Mouse (Mus musculus): ENCODE results near the gene Ctdspl. TPM values are rescaled to one million over a fixed set of nuclear protein-coding genes. Genes with fewer than 3 reads are reported as not detected.

The Ctdspl gene
- polyA plus RNA-seq, 1 experiment from 2014 or later: 2.4 TPM

DNA sequence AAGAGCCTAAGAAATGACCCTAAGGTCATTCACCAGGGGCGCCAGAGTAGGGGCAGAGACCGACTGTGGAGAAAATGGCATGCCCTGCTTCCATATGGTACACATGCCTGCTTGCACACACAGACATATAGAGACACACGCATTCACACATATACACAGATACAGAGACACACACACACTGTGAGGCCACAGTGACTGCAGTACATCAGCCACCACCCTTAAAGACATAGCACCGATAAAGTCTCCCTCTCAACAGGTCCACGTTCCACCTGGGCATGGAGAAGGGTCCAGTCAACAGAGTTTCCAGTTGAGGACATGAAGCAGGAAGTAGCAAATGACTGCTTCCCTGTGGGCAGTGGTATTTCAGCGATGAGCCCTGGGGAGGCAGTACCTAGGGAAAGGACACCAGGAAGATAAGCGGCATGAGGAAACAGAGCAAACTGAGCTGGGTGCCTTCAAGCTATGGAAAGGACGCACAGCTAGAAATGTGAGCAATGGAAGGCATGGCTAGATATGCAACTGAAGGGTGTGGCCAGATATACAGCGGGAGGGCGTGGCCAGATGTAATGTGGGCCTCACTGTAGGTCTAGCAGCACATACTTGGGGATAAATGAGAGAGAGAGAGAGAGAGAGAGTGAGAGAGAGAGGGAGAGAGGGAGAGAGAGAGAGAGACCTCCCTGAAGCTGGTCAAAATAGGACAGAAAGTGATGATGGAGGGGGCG is 122.1 kb downstream of the Ctdspl start:
- H3K4me2 ChIP-seq (ENCODE audit: low read depth, low read length): no peak overlapping the region
- no peak for TF ChIP-seq CTCF (IDR thresholded peaks at IDR 0.05; ENCODE audit: low read depth)
- TF ChIP-seq EP300 (IDR thresholded peaks at IDR 0.05; ENCODE audit: low read depth): no peak
- H3K9me3 ChIP-seq (ENCODE audit: low read length): no peaks in the 10 kb centered on the region
- ATAC-seq (no peak), DNase-seq (no peak)
- H3K36me3 ChIP-seq (replicated peaks; ENCODE audit: insufficient read depth, low read length): no peaks in the 10 kb centered on the region
- H3K27me3 ChIP-seq (ENCODE audit: insufficient read depth, low read length): 0 out of 2 replicates have a peak, but pooled peaks cover 4% of the 10 kb centered on the region
- 62% methylated on average over 11 of the region's 11 CpGs for WGBS (ENCODE audit: insufficient replicate concordance)
- peaks cover 20% of the 10 kb centered on the region for H3K4me1 ChIP-seq (ENCODE audit: insufficient read depth)
- no peak overlapping the region for H3K9ac ChIP-seq (replicated peaks)
- H3K4me3 ChIP-seq (ENCODE audit: low read depth, low read length): no peak overlapping the region
- no peak overlapping the region for H3K27ac ChIP-seq (ENCODE audit: low read depth)

GRCm38 (mm10) chr9:119051158-119051557 is 124.9 kb downstream of the Ctdspl start:
- DNase-seq (no peak), ATAC-seq (no peak)
- Histone ChIP-seq H3K27ac (ENCODE audit: low read depth) (no peak overlapping the region), H3K4me3 (ENCODE audit: low read depth, low read length) (no peak overlapping the region), H3K4me1 (ENCODE audit: insufficient read depth) (peaks cover 22% of the 10 kb centered on the region), H3K27me3 (ENCODE audit: insufficient read depth, low read length) (0 out of 2 replicates have a peak, but pooled peaks cover 4% of the 10 kb centered on the region), H3K36me3 (replicated peaks; ENCODE audit: insufficient read depth, low read length) (no peaks in the 10 kb centered on the region), H3K9ac (replicated peaks) (no peak overlapping the region), H3K4me2 (ENCODE audit: low read depth, low read length) (no peak overlapping the region), H3K9me3 (ENCODE audit: low read length) (no peaks in the 10 kb centered on the region)
- TF ChIP-seq EP300 (IDR thresholded peaks at IDR 0.05; ENCODE audit: low read depth) (no peak), CTCF (IDR thresholded peaks at IDR 0.05; ENCODE audit: low read depth) (no peak)
- WGBS (ENCODE audit: insufficient replicate concordance): 53% methylated on average over 2 of the region's 2 CpGs

DNA sequence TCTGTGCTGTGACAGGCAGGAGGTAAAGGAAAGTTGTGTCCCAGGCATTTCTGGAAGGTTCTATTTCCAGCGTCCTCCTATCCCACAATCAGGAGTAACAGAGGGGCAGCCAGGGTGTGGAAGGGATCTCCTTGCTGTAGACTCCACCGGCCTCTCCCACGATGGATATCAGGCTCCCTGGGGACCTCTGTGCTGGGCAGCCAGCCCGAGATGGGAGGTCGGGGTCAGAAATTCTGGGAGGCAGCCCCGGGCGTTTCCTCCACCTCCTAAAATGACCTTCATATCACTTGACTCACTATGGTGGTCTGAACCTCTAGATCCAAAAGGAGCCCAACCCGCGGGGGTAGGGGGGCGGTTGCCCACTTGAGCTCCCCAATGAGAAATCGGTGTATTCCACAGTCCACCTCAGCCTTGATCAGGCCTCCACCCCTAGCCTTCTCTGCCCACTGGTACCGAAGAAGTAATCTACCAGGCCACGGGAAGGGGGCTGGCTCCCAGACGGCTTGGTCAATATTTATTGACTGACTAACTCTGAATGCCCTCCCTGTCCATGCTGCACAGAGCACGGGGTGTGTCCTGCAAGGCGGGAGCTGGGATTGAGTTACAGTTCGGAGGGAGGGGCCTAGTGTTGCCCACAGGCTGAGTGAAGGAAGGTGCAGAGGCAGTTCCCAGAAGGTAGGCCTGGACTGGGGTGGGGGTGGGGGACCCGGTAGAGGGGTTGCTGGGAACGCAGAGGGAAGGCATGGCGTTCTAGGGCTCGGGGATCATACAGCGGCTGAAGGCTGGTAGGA is 126.1 kb downstream of the Ctdspl start, which contains the start of gene Vill:
Gene Vill, plus strand, starts transcription at position 625 of the 791 bp plus-strand sequence.
- no peaks in the 10 kb centered on the region for H3K9me3 ChIP-seq (ENCODE audit: low read length)
- H3K9ac ChIP-seq (replicated peaks): peak within 1 kb of the TSS; percentile 49
- 18% methylated on average over 22 of the region's 22 CpGs for WGBS (ENCODE audit: insufficient replicate concordance)
- no peak for TF ChIP-seq EP300 (IDR thresholded peaks at IDR 0.05; ENCODE audit: low read depth)
- TF ChIP-seq CTCF (IDR thresholded peaks at IDR 0.05; ENCODE audit: low read depth): no peak
- peak within 1 kb of the TSS; percentile 29 for H3K4me3 ChIP-seq (ENCODE audit: low read depth, low read length)
- H3K27ac ChIP-seq (ENCODE audit: low read depth): peak within 1 kb of the TSS; percentile 22; the same call in 1 of the 2 replicates
- ATAC-seq (peak; percentile 92), DNase-seq (peak; percentile 64)
- peaks cover 22% of the 10 kb centered on the region for H3K4me1 ChIP-seq (ENCODE audit: insufficient read depth)
- H3K36me3 ChIP-seq (replicated peaks; ENCODE audit: insufficient read depth, low read length): no peaks in the 10 kb centered on the region
- H3K4me2 ChIP-seq (ENCODE audit: low read depth, low read length): peak within 1 kb of the TSS; percentile 65
- H3K27me3 ChIP-seq (ENCODE audit: insufficient read depth, low read length): 0 out of 2 replicates have a peak, but pooled peaks cover 4% of the 10 kb centered on the region

DNA sequence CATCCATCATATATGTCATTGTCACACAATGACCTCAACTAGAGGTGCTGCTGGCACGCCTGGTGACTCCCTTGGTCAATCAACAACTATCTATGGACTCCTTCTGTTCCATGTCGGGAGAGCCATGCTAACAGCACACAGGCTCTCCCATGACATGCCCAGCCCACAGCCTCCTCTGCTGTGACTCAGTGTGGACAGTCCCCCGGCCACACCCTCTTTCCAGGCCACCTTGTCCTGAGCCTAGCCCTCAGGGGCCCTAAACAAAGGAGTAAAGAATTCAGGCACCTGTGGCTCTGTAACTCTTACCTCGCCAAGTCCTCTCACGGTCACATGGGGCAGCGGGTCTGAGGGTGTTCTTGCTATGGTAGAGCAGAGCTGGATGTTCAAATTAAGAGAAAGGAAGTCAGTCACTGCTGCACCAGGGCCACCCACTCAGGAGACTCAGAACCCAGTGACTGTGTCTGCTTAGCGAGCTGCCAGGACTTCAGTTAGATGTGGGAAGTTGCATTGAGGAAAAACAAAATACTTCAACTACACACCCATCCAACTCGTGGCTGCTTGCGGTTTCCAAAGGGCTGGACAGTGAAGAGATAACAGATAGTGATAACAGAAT is 127.8 kb downstream of the Ctdspl start:
- TF ChIP-seq EP300 (IDR thresholded peaks at IDR 0.05; ENCODE audit: low read depth) (no peak), CTCF (IDR thresholded peaks at IDR 0.05; ENCODE audit: low read depth) (no peak)
- no peak for ATAC-seq
- Histone ChIP-seq H3K27me3 (ENCODE audit: insufficient read depth, low read length) (0 out of 2 replicates have a peak, but pooled peaks cover 4% of the 10 kb centered on the region), H3K4me2 (ENCODE audit: low read depth, low read length) (no peak overlapping the region), H3K9ac (replicated peaks) (no peak overlapping the region), H3K9me3 (ENCODE audit: low read length) (no peaks in the 10 kb centered on the region), H3K36me3 (replicated peaks; ENCODE audit: insufficient read depth, low read length) (no peaks in the 10 kb centered on the region), H3K4me3 (ENCODE audit: low read depth, low read length) (no peak overlapping the region), H3K27ac (ENCODE audit: low read depth) (no peak overlapping the region), H3K4me1 (ENCODE audit: insufficient read depth) (peaks cover 17% of the 10 kb centered on the region)
- no peak for DNase-seq
- 58% methylated on average over 9 of the region's 9 CpGs for WGBS (ENCODE audit: insufficient replicate concordance)

DNA sequence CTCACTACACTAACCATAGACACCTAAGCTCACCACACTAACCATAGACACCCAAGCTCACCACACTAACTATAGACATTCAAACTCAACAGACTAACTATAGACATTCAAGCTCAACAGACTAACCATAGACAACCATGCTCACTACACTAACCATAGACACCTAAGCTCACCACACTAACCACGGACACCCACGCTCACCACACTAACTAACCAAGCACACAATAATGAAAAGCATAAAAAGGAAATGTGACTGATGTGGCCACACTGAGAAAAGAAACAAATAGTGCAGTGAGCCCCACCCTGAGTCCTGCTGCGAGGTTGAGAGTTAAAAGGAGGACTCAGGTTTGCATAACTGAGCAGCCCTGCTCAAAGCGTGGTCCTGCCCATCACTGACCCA is 129.1 kb downstream of the Ctdspl start:
- H3K36me3 ChIP-seq (replicated peaks; ENCODE audit: insufficient read depth, low read length): no peaks in the 10 kb centered on the region
- DNase-seq (no peak), ATAC-seq (no peak)
- WGBS (ENCODE audit: insufficient replicate concordance): 60% methylated on average over 4 of the region's 4 CpGs
- H3K27me3 ChIP-seq (ENCODE audit: insufficient read depth, low read length): 0 out of 2 replicates have a peak, but pooled peaks cover 4% of the 10 kb centered on the region
- no peak overlapping the region for H3K4me3 ChIP-seq (ENCODE audit: low read depth, low read length)
- H3K9me3 ChIP-seq (ENCODE audit: low read length): no peaks in the 10 kb centered on the region
- H3K27ac ChIP-seq (ENCODE audit: low read depth): no peak overlapping the region
- peaks cover 17% of the 10 kb centered on the region for H3K4me1 ChIP-seq (ENCODE audit: insufficient read depth)
- TF ChIP-seq CTCF (IDR thresholded peaks at IDR 0.05; ENCODE audit: low read depth) (no peak), EP300 (IDR thresholded peaks at IDR 0.05; ENCODE audit: low read depth) (no peak)
- no peak overlapping the region for H3K4me2 ChIP-seq (ENCODE audit: low read depth, low read length)
- H3K9ac ChIP-seq (replicated peaks): no peak overlapping the region

DNA sequence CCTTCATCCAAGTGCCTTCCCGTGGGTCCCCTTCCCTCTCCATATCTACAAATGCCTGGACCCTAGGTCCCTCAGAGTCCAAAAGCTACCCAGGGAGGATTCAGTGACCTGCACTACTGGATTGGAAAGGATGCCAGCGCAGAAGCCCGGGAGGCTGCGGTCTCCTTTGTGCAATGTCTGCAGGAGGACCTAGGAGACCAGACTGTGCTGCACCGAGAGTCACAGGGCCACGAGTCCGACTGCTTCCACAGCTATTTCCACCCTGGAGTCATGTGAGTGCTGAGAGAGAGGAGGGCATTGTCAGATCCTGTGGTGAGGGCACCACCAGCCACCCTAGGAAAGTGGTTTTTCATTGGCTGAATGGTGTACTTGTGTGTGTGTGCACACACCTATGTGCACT is 132.0 kb downstream of the Ctdspl start:
- H3K4me1 ChIP-seq (ENCODE audit: insufficient read depth): peaks cover 3% of the 10 kb centered on the region
- 85% methylated on average over 7 of the region's 7 CpGs for WGBS (ENCODE audit: insufficient replicate concordance)
- H3K9ac ChIP-seq (replicated peaks): no peak overlapping the region
- no peak overlapping the region for H3K27ac ChIP-seq (ENCODE audit: low read depth)
- 0 out of 2 replicates have a peak, but pooled peaks cover under 1% of the 10 kb centered on the region for H3K27me3 ChIP-seq (ENCODE audit: insufficient read depth, low read length)
- H3K9me3 ChIP-seq (ENCODE audit: low read length): no peaks in the 10 kb centered on the region
- TF ChIP-seq EP300 (IDR thresholded peaks at IDR 0.05; ENCODE audit: low read depth): no peak
- no peak for TF ChIP-seq CTCF (IDR thresholded peaks at IDR 0.05; ENCODE audit: low read depth)
- no peaks in the 10 kb centered on the region for H3K36me3 ChIP-seq (replicated peaks; ENCODE audit: insufficient read depth, low read length)
- ATAC-seq (no peak), DNase-seq (no peak)
- no peak overlapping the region for H3K4me3 ChIP-seq (ENCODE audit: low read depth, low read length)
- no peak overlapping the region for H3K4me2 ChIP-seq (ENCODE audit: low read depth, low read length)
